Mouse (Mus musculus) limb, embryonic 13.5 days (tissue): ENCODE results near the gene Abcf3. TPM values are rescaled to one million over a fixed set of nuclear protein-coding genes. Genes with fewer than 3 reads are reported as not detected.

Experiments used
- ATAC-seq: fragments of 200-750 bp; cut with Nextera tagmentation; 2 replicates; pipeline ENCODE4 v1.8.0; 2017; ENCODE audit warnings: low read depth, moderate number of reproducible peaks, moderate TSS enrichment; ENCODE audit not compliant: low FRiP score
- H3K27ac ChIP-seq: fragments of 300-500 bp; sonication (generic); 2 replicates; pipeline ENCODE4 v1.5.1; 2015; ENCODE audit warnings: inconsistent platforms, mild to moderate bottlenecking, moderate library complexity
- H3K27me3 ChIP-seq: fragments of 300-500 bp; sonication (generic); 2 replicates; pipeline ENCODE4 v1.6.1; 2015; ENCODE audit warnings: mild to moderate bottlenecking, inconsistent platforms
- H3K36me3 ChIP-seq: fragments of 300-500 bp; sonication (generic); 2 replicates; pipeline ENCODE4 v1.6.1; 2015; ENCODE audit warnings: inconsistent platforms, mild to moderate bottlenecking, moderate library complexity
- H3K4me1 ChIP-seq: fragments of 300-500 bp; sonication (generic); 2 replicates; pipeline ENCODE4 v1.6.1; 2015; ENCODE audit warnings: inconsistent platforms
- H3K4me2 ChIP-seq: fragments of 300-500 bp; sonication (generic); replicated peaks from 2 replicates; pipeline ENCODE4 v1.6.1; 2015; ENCODE audit warnings: inconsistent platforms, mild to moderate bottlenecking, moderate library complexity
- H3K4me3 ChIP-seq: fragments of 300-500 bp; sonication (generic); 2 replicates; pipeline ENCODE4 v1.5.1; 2015; ENCODE audit warnings: moderate library complexity, mild to moderate bottlenecking, inconsistent platforms
- H3K9ac ChIP-seq: fragments of 300-500 bp; sonication (generic); 2 replicates; pipeline ENCODE4 v1.6.1; 2015; ENCODE audit warnings: mild to moderate bottlenecking, inconsistent platforms
- H3K9me3 ChIP-seq: fragments of 300-500 bp; sonication (generic); 2 replicates; pipeline ENCODE4 v1.6.1; 2016; ENCODE audit warnings: inconsistent platforms
- WGBS: fragments of 180-500 bp; shearing (Covaris S2); methylation state at CpG from one replicate; pipeline ENCODE4 v1.1.7; 2015; 5-methylcytosine and 5-hydroxymethylcytosine counted together
- polyA plus RNA-seq: library from polyadenylated mRNA; unstranded; fragments of >200 nt; fragmentation: Nextera tagmentation; extraction: Ambion mirVana; gene quantifications from 2 replicates; pipeline ENCODE4 v1.2.1, GENCODE M21; 2015

Abcf3 gene
- 68.1 and 78.1 TPM in 2 replicates for polyA plus RNA-seq

GRCm38 (mm10) chr16:20548096-20548948, at the start of gene Abcf3:
TSS of gene Abcf3 (plus strand) at chr16:20548577.
- Histone ChIP-seq H3K27me3 (no peaks in the 10 kb centered on the region), H3K4me2 (peak within 1 kb of the TSS; percentile 81), H3K36me3 (peaks cover 63% of the 10 kb centered on the region), H3K4me1 (peaks cover 19% of the 10 kb centered on the region), H3K27ac (peak within 1 kb of the TSS; percentile 58; the same call in 1 of the 2 replicates), H3K9ac (peak within 1 kb of the TSS; percentile 86), H3K9me3 (no peaks in the 10 kb centered on the region), H3K4me3 (peak within 1 kb of the TSS; percentile 74)
- WGBS, result under 1% methylated on average over 56 of the region's 56 CpGs
- ATAC-seq, result peak; percentile 99

- H3K9me3 ChIP-seq, result no peaks in the 10 kb centered on the region
- whole genome bisulfite sequencing, result under 1% methylated on average over 49 of the region's 49 CpGs
- peak within 1 kb of the TSS; percentile 88 for H3K4me2 ChIP-seq
- peak; percentile 90 for ATAC-seq
- peak within 1 kb of the TSS; percentile 93 for H3K9ac ChIP-seq
- H3K27me3 ChIP-seq, result peaks cover 10% of the 10 kb centered on the region; the same call in 1 of the 2 replicates
- H3K4me3 ChIP-seq, result peak within 1 kb of the TSS; percentile 92
- H3K4me1 ChIP-seq, result peaks cover 17% of the 10 kb centered on the region
- H3K36me3 ChIP-seq, result peaks cover 29% of the 10 kb centered on the region
- peak within 1 kb of the TSS; percentile 55; the same call in 1 of the 2 replicates for H3K27ac ChIP-seq
Observed at GRCm38 (mm10) chr16:20498677-20499475, 49.5 kb upstream of the Abcf3 start, which contains the start of gene Eif2b5. TSS of gene Eif2b5 (plus strand) at chr16:20498817.

GRCm38 (mm10) chr16:20506000-20506399, 42.4 kb upstream of the Abcf3 start:
- peaks cover 100% of the 10 kb centered on the region for H3K36me3 ChIP-seq
- no peak overlapping the region for H3K27ac ChIP-seq
- ATAC-seq, result no peak
- 86% methylated on average over 8 of the region's 8 CpGs for WGBS
- H3K4me1 ChIP-seq, result no peaks in the 10 kb centered on the region
- H3K27me3 ChIP-seq, result no peaks in the 10 kb centered on the region
- no peak overlapping the region for H3K4me2 ChIP-seq
- H3K4me3 ChIP-seq, result no peak overlapping the region
- 0 out of 2 replicates have a peak overlapping the region, but pooled peaks have one; percentile 1 for H3K9ac ChIP-seq
- no peaks in the 10 kb centered on the region for H3K9me3 ChIP-seq

- Histone ChIP-seq H3K36me3 (peaks cover 74% of the 10 kb centered on the region), H3K4me1 (no peaks in the 10 kb centered on the region), H3K9me3 (no peaks in the 10 kb centered on the region), H3K4me3 (no peak overlapping the region), H3K27me3 (no peaks in the 10 kb centered on the region), H3K27ac (no peak overlapping the region), H3K4me2 (no peak overlapping the region), H3K9ac (no peak overlapping the region)
- 70% methylated on average over 3 of the region's 3 CpGs for WGBS
- peak; percentile 40; the same call in 1 of the 2 replicates for ATAC-seq
Observed at GRCm38 (mm10) chr16:20509349-20509748, 39.0 kb upstream of the Abcf3 start.

GRCm38 (mm10) chr16:20511277-20511847, 37.0 kb upstream of the Abcf3 start:
- WGBS, result 86% methylated on average over 7 of the region's 7 CpGs
- Histone ChIP-seq H3K4me1 (0 out of 2 replicates have a peak, but pooled peaks cover 5% of the 10 kb centered on the region), H3K4me3 (no peak overlapping the region), H3K9ac (no peak overlapping the region), H3K27me3 (no peaks in the 10 kb centered on the region), H3K9me3 (no peaks in the 10 kb centered on the region), H3K27ac (no peak overlapping the region), H3K36me3 (peaks cover 54% of the 10 kb centered on the region), H3K4me2 (no peak overlapping the region)
- no peak for ATAC-seq

DNA sequence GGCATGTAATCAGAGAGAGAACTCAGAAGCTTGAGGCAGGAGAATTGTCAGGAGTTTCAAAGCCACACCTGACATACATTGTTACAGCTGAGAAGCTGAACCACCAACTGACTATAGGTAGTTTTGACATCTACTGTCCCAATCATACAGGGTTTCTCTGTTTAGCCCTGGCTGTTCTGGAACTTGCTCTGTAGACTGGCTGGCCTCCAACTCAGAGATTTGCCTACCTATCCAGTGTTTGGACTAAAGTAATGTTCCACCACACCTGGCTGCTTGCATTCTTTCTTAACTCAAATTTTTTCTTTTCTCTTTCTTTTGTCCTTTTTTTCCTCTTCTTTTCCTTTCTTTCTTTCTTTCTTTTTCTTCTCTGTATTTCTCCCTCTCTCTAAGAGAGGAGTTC, 32.3 kb upstream of the Abcf3 start:
- Histone ChIP-seq H3K9ac (peak overlapping the region; percentile 98; the same call in 1 of the 2 replicates), H3K27me3 (no peaks in the 10 kb centered on the region), H3K36me3 (peaks cover 24% of the 10 kb centered on the region), H3K27ac (peak overlapping the region; percentile 93), H3K4me1 (peaks cover 27% of the 10 kb centered on the region), H3K4me2 (peak overlapping the region; percentile 97), H3K9me3 (no peaks in the 10 kb centered on the region), H3K4me3 (peak overlapping the region; percentile 95)
- no peak for ATAC-seq

DNA sequence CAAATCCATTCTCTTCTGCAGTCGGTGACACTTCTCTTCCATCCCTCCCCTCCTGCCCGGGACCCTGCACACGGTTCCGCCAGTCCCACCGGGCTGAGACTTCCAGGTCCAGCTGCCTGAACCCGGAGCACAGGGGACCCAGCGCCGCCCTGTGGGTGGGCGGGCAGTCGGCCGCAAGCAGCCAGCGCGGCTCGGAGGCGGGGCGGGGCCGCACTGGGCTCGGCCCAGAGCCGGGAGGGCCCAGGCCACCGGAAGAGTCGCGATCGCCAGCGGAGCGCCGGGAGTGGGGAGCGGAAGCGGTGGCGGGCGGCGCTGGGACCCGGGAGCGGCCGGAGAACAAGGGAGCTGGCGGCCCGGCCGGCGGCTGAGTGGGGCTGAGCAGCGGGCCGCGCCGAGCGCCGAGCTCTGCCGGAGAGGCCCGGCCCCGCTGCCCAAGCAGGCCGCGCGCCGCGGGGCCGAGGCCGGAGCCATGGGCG, 31.6 kb upstream of the Abcf3 start, which contains the start of gene Dvl3:
Gene Dvl3 (plus strand): TSS at position 257 of the 476 bp plus-strand sequence.
- Histone ChIP-seq H3K9ac (peak within 1 kb of the TSS; percentile 98), H3K4me2 (peak within 1 kb of the TSS; percentile 97), H3K36me3 (peaks cover 25% of the 10 kb centered on the region), H3K27ac (peak within 1 kb of the TSS; percentile 93), H3K4me1 (peaks cover 27% of the 10 kb centered on the region), H3K4me3 (peak within 1 kb of the TSS; percentile 95), H3K27me3 (no peaks in the 10 kb centered on the region), H3K9me3 (no peaks in the 10 kb centered on the region)
- under 1% methylated on average over 52 of the region's 55 CpGs for WGBS
- ATAC-seq, result peak; percentile 96

- H3K4me3 ChIP-seq, result peak overlapping the region; percentile 95
- H3K9me3 ChIP-seq, result no peaks in the 10 kb centered on the region
- peak overlapping the region; percentile 97 for H3K4me2 ChIP-seq
- H3K4me1 ChIP-seq, result peaks cover 27% of the 10 kb centered on the region
- peak; percentile 29 for ATAC-seq
- peaks cover 29% of the 10 kb centered on the region for H3K36me3 ChIP-seq
- peak overlapping the region; percentile 98 for H3K9ac ChIP-seq
- under 1% methylated on average over 26 of the region's 26 CpGs for WGBS
- no peaks in the 10 kb centered on the region for H3K27me3 ChIP-seq
- peak overlapping the region; percentile 93 for H3K27ac ChIP-seq
Observed at GRCm38 (mm10) chr16:20517216-20517615, 31.2 kb upstream of the Abcf3 start.

DNA sequence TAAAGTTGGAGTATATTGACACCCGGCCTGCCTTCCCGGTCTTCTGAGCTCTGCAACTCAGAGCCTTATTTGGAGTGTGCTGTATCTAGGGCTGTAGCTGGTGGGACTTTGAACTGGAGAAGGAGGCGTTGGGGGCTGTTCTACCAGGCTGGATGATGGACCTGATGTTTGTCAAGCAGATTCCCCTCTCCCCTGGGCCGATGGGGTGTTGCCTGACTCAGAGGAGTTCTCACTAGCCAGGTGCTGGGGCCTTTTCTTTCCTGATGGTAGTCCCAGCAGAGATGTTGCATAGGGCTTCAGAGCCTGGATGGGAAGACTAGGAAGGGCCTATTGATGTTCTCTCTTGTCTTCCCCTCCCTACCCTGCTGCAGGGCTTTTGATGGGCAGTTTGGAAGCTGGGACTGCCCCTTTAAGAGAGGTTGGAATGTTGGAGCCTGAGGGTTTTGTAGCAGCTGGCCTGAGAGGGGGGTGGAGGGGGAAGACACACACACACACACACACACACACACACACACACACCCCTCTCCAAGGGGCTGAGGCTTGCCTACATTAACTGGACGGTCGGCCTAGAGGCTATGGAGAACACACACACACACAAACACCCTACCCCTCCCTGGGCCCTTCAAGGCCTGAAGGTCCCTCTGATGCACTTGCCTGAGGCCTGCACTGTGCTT, 30.5 kb upstream of the Abcf3 start:
- H3K36me3 ChIP-seq, result peaks cover 31% of the 10 kb centered on the region
- H3K27me3 ChIP-seq, result no peaks in the 10 kb centered on the region
- peak overlapping the region; percentile 93 for H3K27ac ChIP-seq
- no peaks in the 10 kb centered on the region for H3K9me3 ChIP-seq
- peak overlapping the region; percentile 98 for H3K9ac ChIP-seq
- H3K4me1 ChIP-seq, result peaks cover 27% of the 10 kb centered on the region
- H3K4me2 ChIP-seq, result peak overlapping the region; percentile 97
- ATAC-seq, result peak; percentile 51
- WGBS, result 2% methylated on average over 6 of the region's 6 CpGs
- H3K4me3 ChIP-seq, result peak overlapping the region; percentile 95

- Histone ChIP-seq H3K36me3 (peaks cover 89% of the 10 kb centered on the region), H3K9me3 (no peaks in the 10 kb centered on the region), H3K27ac (no peak overlapping the region), H3K4me3 (no peak overlapping the region), H3K27me3 (no peaks in the 10 kb centered on the region), H3K4me2 (no peak overlapping the region), H3K4me1 (peaks cover 9% of the 10 kb centered on the region), H3K9ac (no peak overlapping the region)
- 86% methylated on average over 10 of the region's 10 CpGs for WGBS
- no peak for ATAC-seq
Observed at GRCm38 (mm10) chr16:20523886-20524285, 24.5 kb upstream of the Abcf3 start.

DNA sequence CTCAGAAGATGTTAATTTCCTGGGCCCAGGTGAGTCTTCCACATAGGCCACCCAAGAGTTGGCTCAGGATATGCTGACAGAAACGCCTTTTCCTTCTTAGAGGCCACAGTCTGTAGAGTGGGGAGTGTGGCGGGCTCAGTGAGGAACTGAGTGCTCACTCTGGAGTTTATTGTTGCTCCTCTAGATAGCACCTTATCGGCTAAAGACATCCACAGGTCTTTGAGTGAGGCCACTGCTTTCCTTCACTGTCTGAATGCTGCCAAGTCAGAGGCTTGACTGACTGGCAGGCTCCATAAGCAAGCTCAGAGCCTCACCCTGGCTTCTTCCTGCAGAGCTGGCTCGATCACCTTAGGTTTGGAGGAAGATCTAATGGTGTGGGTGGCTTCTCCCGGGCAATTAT, 19.6 kb upstream of the Abcf3 start:
- Histone ChIP-seq H3K27ac (no peak overlapping the region), H3K9me3 (no peaks in the 10 kb centered on the region), H3K36me3 (peaks cover 96% of the 10 kb centered on the region), H3K4me2 (no peak overlapping the region), H3K4me1 (no peaks in the 10 kb centered on the region), H3K9ac (no peak overlapping the region), H3K4me3 (no peak overlapping the region), H3K27me3 (no peaks in the 10 kb centered on the region)
- no peak for ATAC-seq
- WGBS, result 90% methylated on average over 5 of the region's 5 CpGs
